Mouse (Mus musculus): ENCODE results near the gene Plin1. TPM values are rescaled to one million over a fixed set of nuclear protein-coding genes. Genes with fewer than 3 reads are reported as not detected.

Plin1 gene
- not detected for polyA plus RNA-seq (2017; shearing (Covaris generic))

GRCm38 (mm10) chr7:79732622-79733021 lies at the start of gene Plin1:
Plin1 (minus strand) TSS chr7:79732903.

GRCm38 (mm10) chr7:79742659-79743536 lies 10.2 kb upstream of the Plin1 start, which contains the start of the genes Pex11a and Wdr93:
Pex11a (minus strand) TSS chr7:79743131.
Wdr93 (plus strand) TSS chr7:79743163.

GRCm38 (mm10) chr7:79715187-79715981 lies 17.3 kb downstream of the Plin1 start, which contains the start of gene Kif7:
Kif7 (minus strand) TSS chr7:79715720.

Other genes with a start within 250 kb of the Plin1 start
- not detected for gene Rhcg, start 115.2 kb downstream of the Plin1 start, polyA plus RNA-seq (2017; shearing (Covaris generic))
- gene Ticrr, start 72.7 kb downstream of the Plin1 start, polyA plus RNA-seq (2017; shearing (Covaris generic)) = 2.4 TPM
- 1.7 TPM for gene Kif7, start 17.2 kb downstream of the Plin1 start, polyA plus RNA-seq (2017; shearing (Covaris generic))
- gene Pex11a, start 10.2 kb upstream of the Plin1 start, polyA plus RNA-seq (2017; shearing (Covaris generic)) = 3.0 TPM
- 0.18 TPM for gene Wdr93, start 10.3 kb upstream of the Plin1 start, polyA plus RNA-seq (2017; shearing (Covaris generic))
- gene Mesp1, start 60.9 kb upstream of the Plin1 start, polyA plus RNA-seq (2017; shearing (Covaris generic)) = not detected
- gene Mesp2, start 77.8 kb upstream of the Plin1 start, polyA plus RNA-seq (2017; shearing (Covaris generic)) = 0.08 TPM
- 0.10 TPM for gene Anpep, start 128.2 kb upstream of the Plin1 start, polyA plus RNA-seq (2017; shearing (Covaris generic))
- gene Ap3s2, start 187.7 kb upstream of the Plin1 start, polyA plus RNA-seq (2017; shearing (Covaris generic)) = 27.2 TPM
- 0.30 TPM for gene Arpin, start 202.5 kb upstream of the Plin1 start, polyA plus RNA-seq (2017; shearing (Covaris generic))

Data from CD4-positive, CD25-positive, alpha-beta regulatory T cell (primary cell).